Mouse (Mus musculus): ENCODE measurements around the gene Slc12a3. TPM values are rescaled to one million over a fixed set of nuclear protein-coding genes. Genes with fewer than 3 reads are reported as not detected.
"Not testable (repeated sequence)": the region's sequence is repeated elsewhere in the genome, so short reads cannot be mapped to it uniquely, and the experiment has no call there.

Gene Slc12a3
- polyA plus RNA-seq, 1 experiment from 2014 or later, result not detected

DNA sequence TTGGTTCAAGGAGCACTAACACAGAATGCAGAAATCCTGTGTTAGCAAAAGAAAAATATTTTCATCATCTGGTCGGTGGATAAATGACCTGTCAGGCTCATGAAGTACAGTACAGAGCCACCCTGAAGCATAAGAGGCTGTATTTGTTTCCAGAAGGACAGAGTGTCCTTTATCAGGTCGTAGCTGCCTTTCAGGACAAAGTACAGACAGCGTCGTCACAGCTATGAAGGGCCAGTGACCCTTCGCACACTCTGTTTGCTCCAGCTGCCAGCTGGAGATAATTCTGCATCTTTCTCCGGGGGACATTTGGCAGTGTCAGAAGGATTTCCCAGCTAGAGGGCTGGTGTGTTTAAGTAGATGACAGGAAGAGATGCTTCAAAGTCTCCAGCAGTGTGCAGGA lies 63.6 kb downstream of the Slc12a3 start:
- DNase-seq (ENCODE audit: low spot score), result no peak
- Histone ChIP-seq H3K9me3 (replicated peaks; ENCODE audit: control insufficient read depth, low read length) (no peaks in the 10 kb centered on the region), H3K4me2 (ENCODE audit: low read length) (no peak overlapping the region), H3K4me1 (ENCODE audit: control insufficient read depth, insufficient read depth, low read length) (peaks cover 4% of the 10 kb centered on the region), H3K27me3 (replicated peaks; ENCODE audit: control insufficient read depth, insufficient read depth, low read length) (no peaks in the 10 kb centered on the region), H3K27ac (ENCODE audit: low read depth, low read length) (no peak overlapping the region), H3K36me3 (ENCODE audit: control insufficient read depth, insufficient read depth, low read length) (peaks cover 73% of the 10 kb centered on the region), H3K4me3 (ENCODE audit: low read depth, low read length) (no peak overlapping the region), H3K9ac (ENCODE audit: low read length) (no peak overlapping the region)
- 90% methylated on average over 6 of the region's 6 CpGs for WGBS
- no peak for ATAC-seq

DNA sequence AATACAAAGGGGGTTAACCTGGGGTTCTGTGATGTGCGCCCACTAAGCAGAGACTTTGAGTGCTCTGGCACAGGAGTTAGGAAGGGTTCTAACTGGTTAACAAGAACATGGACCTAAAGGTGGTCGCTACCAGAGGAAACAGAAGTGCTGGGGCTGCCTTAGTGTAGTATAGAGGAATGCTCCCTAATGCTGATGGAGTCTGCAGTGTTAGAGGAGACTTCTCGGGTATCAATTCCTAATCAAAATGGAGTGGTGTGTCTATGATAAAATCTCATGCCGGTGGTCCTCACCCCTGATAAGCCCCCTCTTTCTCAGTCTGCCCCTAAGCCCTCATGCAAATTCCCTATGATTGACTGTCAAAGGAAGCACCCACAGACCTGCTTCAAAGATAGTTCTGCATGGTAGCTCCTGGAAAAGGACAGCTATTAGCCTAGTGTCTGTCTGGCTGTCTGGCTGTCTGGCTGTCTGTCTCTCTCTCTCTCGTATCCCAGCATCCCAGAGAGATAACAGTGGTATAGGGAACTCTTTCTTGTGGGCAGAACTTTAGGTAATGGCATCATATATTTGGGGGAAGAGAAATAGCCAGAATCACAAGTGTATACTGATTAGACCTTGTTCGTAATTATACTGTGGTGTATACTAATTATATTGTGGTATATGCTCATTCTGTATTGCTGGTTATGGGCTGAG lies 67.0 kb downstream of the Slc12a3 start:
- Histone ChIP-seq H3K4me1 (ENCODE audit: control insufficient read depth, insufficient read depth, low read length) (no peaks in the 10 kb centered on the region), H3K4me2 (ENCODE audit: low read length) (no peak overlapping the region), H3K9me3 (replicated peaks; ENCODE audit: control insufficient read depth, low read length) (no peaks in the 10 kb centered on the region), H3K36me3 (ENCODE audit: control insufficient read depth, insufficient read depth, low read length) (peaks cover 58% of the 10 kb centered on the region), H3K9ac (ENCODE audit: low read length) (no peak overlapping the region), H3K27me3 (replicated peaks; ENCODE audit: control insufficient read depth, insufficient read depth, low read length) (no peaks in the 10 kb centered on the region), H3K27ac (ENCODE audit: low read depth, low read length) (no peak overlapping the region), H3K4me3 (ENCODE audit: low read depth, low read length) (no peak overlapping the region)
- ATAC-seq, result no peak
- no peak for DNase-seq (ENCODE audit: low spot score)
- WGBS, result 92% methylated on average over 6 of the region's 6 CpGs

DNA sequence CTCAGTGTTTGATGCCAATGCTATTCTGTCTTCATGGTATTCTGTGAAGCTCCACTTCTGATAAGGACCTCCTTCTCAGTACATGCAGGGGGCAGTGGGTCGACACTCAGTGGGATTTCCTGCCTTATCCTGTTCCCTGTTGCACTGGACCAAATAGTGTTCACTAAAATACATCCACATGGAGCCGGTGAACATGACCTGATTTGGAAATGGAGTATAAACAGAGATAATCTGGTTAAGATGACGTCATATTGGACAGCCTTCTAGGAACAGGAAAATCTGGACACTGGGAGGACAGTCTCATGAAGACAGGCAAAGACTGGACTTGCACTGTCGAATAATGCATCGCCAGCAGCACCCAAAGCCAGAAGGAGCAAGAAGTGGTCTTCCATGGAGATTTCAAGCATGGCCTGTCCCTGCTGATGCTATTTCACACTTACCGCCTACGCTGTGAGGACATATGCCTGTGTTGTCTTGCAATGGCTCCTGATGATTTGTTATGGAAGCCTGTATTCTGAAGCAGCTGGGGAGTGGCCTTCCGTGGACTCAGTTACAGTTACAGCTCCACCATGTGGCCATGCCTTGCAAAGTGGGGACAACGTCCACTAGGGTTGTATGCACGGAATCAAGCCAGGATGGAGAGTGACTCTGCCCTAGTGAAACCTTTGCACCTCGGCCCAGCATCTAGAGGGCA lies 68.1 kb downstream of the Slc12a3 start:
- H3K4me2 ChIP-seq (ENCODE audit: low read length), result no peak overlapping the region
- peaks cover 47% of the 10 kb centered on the region for H3K36me3 ChIP-seq (ENCODE audit: control insufficient read depth, insufficient read depth, low read length)
- no peak overlapping the region for H3K9ac ChIP-seq (ENCODE audit: low read length)
- ATAC-seq (peak; percentile 34; the same call in 1 of the 2 replicates), DNase-seq (ENCODE audit: low spot score) (peak; percentile 57)
- no peaks in the 10 kb centered on the region for H3K27me3 ChIP-seq (replicated peaks; ENCODE audit: control insufficient read depth, insufficient read depth, low read length)
- no peak overlapping the region for H3K4me3 ChIP-seq (ENCODE audit: low read depth, low read length)
- H3K27ac ChIP-seq (ENCODE audit: low read depth, low read length), result no peak overlapping the region
- WGBS, result 69% methylated on average over 11 of the region's 11 CpGs
- no peaks in the 10 kb centered on the region for H3K4me1 ChIP-seq (ENCODE audit: control insufficient read depth, insufficient read depth, low read length)
- H3K9me3 ChIP-seq (replicated peaks; ENCODE audit: control insufficient read depth, low read length), result no peaks in the 10 kb centered on the region

DNA sequence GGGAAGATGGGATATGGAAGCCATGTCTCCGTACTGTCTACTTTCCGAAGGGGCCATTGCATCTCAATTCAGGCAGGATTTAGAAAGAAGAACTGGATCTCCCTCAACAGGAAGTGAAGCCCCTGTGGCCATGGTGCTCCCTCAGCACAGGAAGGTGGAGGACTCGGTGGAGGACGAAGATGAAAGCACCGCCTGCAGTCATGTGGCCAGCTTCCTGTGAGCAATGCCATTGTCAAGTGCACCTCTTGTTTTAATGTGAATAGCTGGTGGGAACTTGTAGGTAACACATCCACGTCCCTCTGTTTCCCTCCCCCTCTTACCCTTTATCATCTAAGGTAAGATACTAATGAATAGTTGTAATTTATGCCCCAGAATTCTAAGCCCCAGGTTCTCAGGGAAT lies 69.6 kb downstream of the Slc12a3 start:
- no peak overlapping the region for H3K27ac ChIP-seq (ENCODE audit: low read depth, low read length)
- ATAC-seq (no peak), DNase-seq (ENCODE audit: low spot score) (no peak)
- no peaks in the 10 kb centered on the region for H3K9me3 ChIP-seq (replicated peaks; ENCODE audit: control insufficient read depth, low read length)
- WGBS, result 82% methylated on average over 6 of the region's 6 CpGs
- no peak overlapping the region for H3K4me2 ChIP-seq (ENCODE audit: low read length)
- H3K4me3 ChIP-seq (ENCODE audit: low read depth, low read length), result no peak overlapping the region
- no peaks in the 10 kb centered on the region for H3K4me1 ChIP-seq (ENCODE audit: control insufficient read depth, insufficient read depth, low read length)
- H3K9ac ChIP-seq (ENCODE audit: low read length), result no peak overlapping the region
- peaks cover 34% of the 10 kb centered on the region for H3K36me3 ChIP-seq (ENCODE audit: control insufficient read depth, insufficient read depth, low read length)
- H3K27me3 ChIP-seq (replicated peaks; ENCODE audit: control insufficient read depth, insufficient read depth, low read length), result no peaks in the 10 kb centered on the region

DNA sequence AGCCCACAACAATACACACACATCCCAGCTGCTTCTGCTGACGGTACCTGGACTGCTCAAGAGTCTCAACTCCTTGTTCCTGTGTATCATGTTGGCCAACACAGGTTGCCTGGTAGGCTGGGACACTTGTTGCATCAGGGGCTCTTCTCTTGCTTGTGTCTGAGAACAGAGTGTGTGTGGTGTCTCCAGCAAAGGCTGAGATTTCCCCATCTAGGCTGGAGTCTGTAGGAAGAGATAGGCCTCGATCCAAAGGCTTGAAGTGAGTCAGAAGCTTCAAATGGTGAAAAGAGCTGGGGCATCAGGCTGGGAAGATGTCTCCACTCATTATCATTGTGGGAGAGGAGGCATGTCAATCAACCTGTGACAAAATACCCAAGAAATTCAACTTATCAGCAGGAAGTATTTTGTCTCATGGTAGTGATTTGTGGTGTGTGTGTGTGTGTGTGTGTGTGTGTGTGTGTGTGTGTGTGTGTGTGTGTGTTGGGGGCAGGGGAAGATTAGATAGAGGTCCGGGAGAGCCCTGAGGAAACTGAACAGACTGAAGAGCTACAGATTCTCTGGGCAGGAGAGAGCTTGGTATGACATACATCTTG lies 70.5 kb downstream of the Slc12a3 start:
- no peak overlapping the region for H3K4me3 ChIP-seq (ENCODE audit: low read depth, low read length)
- no peak overlapping the region for H3K27ac ChIP-seq (ENCODE audit: low read depth, low read length)
- H3K27me3 ChIP-seq (replicated peaks; ENCODE audit: control insufficient read depth, insufficient read depth, low read length), result no peaks in the 10 kb centered on the region
- no peaks in the 10 kb centered on the region for H3K4me1 ChIP-seq (ENCODE audit: control insufficient read depth, insufficient read depth, low read length)
- H3K36me3 ChIP-seq (ENCODE audit: control insufficient read depth, insufficient read depth, low read length), result peaks cover 26% of the 10 kb centered on the region
- no peak overlapping the region for H3K9ac ChIP-seq (ENCODE audit: low read length)
- no peak overlapping the region for H3K4me2 ChIP-seq (ENCODE audit: low read length)
- 86% methylated on average over 3 of the region's 3 CpGs for WGBS
- no peak for DNase-seq (ENCODE audit: low spot score)
- ATAC-seq, result no peak
- H3K9me3 ChIP-seq (replicated peaks; ENCODE audit: control insufficient read depth, low read length), result no peaks in the 10 kb centered on the region

DNA sequence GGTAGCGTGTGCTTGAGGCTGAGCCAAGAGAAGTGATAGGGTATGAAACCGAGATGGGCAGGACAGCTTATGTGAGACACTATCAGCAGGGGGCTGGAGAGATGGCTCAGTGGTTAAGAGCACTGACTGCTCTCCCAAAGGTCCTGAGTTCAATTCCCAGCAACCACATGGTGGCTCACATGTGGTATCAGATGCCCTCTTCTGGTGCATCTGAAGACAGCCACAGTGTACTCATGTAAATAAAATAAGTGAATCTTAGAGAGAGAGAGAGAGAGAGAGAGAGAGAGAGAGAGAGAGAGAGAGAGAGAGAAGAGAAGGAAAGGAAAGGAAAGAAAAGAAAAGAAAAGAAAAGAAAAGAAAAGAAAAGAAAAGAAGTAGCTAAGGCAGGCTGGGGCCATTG lies 71.0 kb downstream of the Slc12a3 start:
- not testable (repeated sequence) for ATAC-seq; H3K9ac ChIP-seq (ENCODE audit: low read length); H3K4me1 ChIP-seq (ENCODE audit: control insufficient read depth, insufficient read depth, low read length); H3K4me2 ChIP-seq (ENCODE audit: low read length); H3K4me3 ChIP-seq (ENCODE audit: low read depth, low read length); H3K27ac ChIP-seq (ENCODE audit: low read depth, low read length); H3K27me3 ChIP-seq (replicated peaks; ENCODE audit: control insufficient read depth, insufficient read depth, low read length); H3K9me3 ChIP-seq (replicated peaks; ENCODE audit: control insufficient read depth, low read length); DNase-seq (ENCODE audit: low spot score)
- H3K36me3 ChIP-seq (ENCODE audit: control insufficient read depth, insufficient read depth, low read length), result peaks cover 21% of the 10 kb centered on the region
- WGBS, result 85% methylated on average over 2 of the region's 2 CpGs

DNA sequence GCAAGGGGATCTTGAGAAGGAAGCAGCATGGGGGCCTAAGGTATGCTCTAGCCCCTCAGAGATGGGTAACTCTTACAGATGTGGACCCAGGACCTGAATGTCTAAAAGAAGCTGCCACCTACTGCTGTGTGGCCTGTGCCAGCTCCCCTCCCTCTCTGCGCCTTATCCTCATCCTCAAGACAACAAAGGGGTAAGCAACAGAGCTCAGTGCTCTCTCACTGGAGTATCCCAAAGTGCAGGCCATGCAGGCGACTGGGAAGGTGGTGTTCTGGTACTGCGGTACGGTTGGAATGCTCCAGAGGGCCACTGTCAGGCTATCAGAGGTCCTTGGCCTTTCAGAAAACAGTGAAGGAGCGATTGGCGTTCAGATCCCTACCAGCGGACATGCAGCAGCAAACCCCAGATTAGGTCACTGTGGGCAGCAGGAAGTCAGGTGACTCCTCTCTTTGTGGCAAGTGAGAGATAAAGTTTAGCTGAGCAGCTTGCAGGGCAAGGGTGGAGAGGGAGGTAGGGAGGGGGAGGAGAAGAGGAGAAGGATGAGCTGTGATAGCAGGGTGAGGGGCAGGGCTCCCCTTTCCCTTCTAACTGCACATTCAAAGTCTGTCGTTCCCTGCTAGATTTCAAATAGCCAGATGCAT lies 79.6 kb downstream of the Slc12a3 start:
- Histone ChIP-seq H3K4me1 (ENCODE audit: control insufficient read depth, insufficient read depth, low read length) (no peaks in the 10 kb centered on the region), H3K27ac (ENCODE audit: low read depth, low read length) (no peak overlapping the region), H3K36me3 (ENCODE audit: control insufficient read depth, insufficient read depth, low read length) (no peaks in the 10 kb centered on the region), H3K9ac (ENCODE audit: low read length) (no peak overlapping the region), H3K4me3 (ENCODE audit: low read depth, low read length) (no peak overlapping the region), H3K9me3 (replicated peaks; ENCODE audit: control insufficient read depth, low read length) (no peaks in the 10 kb centered on the region), H3K27me3 (replicated peaks; ENCODE audit: control insufficient read depth, insufficient read depth, low read length) (no peaks in the 10 kb centered on the region), H3K4me2 (ENCODE audit: low read length) (no peak overlapping the region)
- no peak for ATAC-seq
- 61% methylated on average over 8 of the region's 8 CpGs for WGBS
- DNase-seq (ENCODE audit: low spot score), result no peak

DNA sequence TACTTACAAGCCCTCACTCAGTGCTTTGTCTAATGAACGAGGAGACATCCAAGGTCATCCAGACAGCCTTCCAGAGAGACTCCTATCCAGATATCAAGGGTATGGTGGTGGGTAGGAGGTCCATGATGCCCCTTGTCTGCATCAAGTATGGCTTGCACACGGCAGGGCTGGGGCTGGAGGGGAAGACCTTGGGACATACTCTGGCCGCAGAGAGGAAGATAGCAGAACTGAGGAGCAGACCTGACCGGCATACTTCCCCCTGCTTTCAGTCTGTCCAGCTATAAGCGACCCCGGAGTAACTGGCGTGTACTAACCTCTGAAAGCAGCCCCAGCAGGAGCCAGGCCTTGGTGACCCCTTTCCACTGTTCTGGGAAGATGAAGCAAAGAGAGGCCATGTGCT lies 80.5 kb downstream of the Slc12a3 start:
- Histone ChIP-seq H3K36me3 (ENCODE audit: control insufficient read depth, insufficient read depth, low read length) (no peaks in the 10 kb centered on the region), H3K4me1 (ENCODE audit: control insufficient read depth, insufficient read depth, low read length) (no peaks in the 10 kb centered on the region), H3K9me3 (replicated peaks; ENCODE audit: control insufficient read depth, low read length) (no peaks in the 10 kb centered on the region), H3K27ac (ENCODE audit: low read depth, low read length) (no peak overlapping the region), H3K4me3 (ENCODE audit: low read depth, low read length) (no peak overlapping the region), H3K9ac (ENCODE audit: low read length) (no peak overlapping the region), H3K27me3 (replicated peaks; ENCODE audit: control insufficient read depth, insufficient read depth, low read length) (no peaks in the 10 kb centered on the region), H3K4me2 (ENCODE audit: low read length) (no peak overlapping the region)
- ATAC-seq (no peak), DNase-seq (ENCODE audit: low spot score) (no peak)
- WGBS, result 89% methylated on average over 7 of the region's 7 CpGs

DNA sequence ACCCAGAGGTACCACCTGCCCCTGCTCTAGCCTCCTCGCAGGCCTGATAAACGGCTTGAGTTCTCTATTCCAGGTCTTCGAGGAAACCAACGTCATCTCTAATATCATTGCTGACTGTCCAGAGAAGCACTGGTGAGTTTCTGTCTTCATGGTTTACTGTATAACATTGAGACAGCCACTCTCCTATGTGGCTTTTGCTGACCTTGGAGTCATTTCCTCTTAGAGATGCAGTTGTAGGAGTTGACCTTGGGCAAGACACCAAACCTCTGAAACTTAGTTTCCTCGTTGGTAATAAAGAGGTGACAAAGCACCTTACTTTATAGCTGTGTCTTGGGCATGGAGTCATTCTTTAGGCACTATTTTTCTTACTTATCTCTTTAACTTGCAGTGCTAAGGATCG lies 83.5 kb downstream of the Slc12a3 start:
- Histone ChIP-seq H3K4me2 (ENCODE audit: low read length) (no peak overlapping the region), H3K4me3 (ENCODE audit: low read depth, low read length) (no peak overlapping the region), H3K27me3 (replicated peaks; ENCODE audit: control insufficient read depth, insufficient read depth, low read length) (no peaks in the 10 kb centered on the region), H3K27ac (ENCODE audit: low read depth, low read length) (no peak overlapping the region), H3K36me3 (ENCODE audit: control insufficient read depth, insufficient read depth, low read length) (no peaks in the 10 kb centered on the region), H3K9me3 (replicated peaks; ENCODE audit: control insufficient read depth, low read length) (no peaks in the 10 kb centered on the region), H3K9ac (ENCODE audit: low read length) (no peak overlapping the region), H3K4me1 (ENCODE audit: control insufficient read depth, insufficient read depth, low read length) (no peaks in the 10 kb centered on the region)
- no peak for DNase-seq (ENCODE audit: low spot score)
- WGBS, result 90% methylated on average over 6 of the region's 6 CpGs
- ATAC-seq, result no peak

Data from forebrain, embryonic 14.5 days (tissue).